In the genomic region with DNA sequence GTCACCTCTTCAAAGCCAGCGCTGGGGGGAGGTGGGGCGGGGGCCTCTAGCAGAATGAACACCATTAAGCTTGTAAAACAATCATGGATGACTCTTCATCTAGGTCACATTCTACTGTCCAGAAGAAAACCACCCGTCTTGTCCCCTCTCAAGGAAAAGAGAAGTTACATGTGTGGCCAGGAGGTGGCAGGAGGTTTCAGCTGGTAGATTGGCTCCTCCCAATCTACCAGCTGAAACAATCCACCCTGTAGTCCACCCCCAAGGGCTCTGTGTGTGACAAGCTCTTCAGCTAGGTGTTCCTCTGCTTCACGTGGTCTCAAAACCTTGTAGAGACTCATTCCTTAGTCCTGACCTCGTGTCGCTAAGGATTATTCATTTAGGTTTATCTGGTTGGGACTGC, we compare ENCODE assay signal across 11 mouse cellular contexts. TPM values are rescaled to one million over a fixed set of nuclear protein-coding genes. Genes with fewer than 3 reads are reported as not detected.
DNase-seq lines count a peak whose midpoint lies in the region; ATAC-seq and TF ChIP-seq lines count a peak whose summit lies in the region.
"Had no signal": no experiment of that assay in that cellular context is flagged by ENCODE, and none has a peak within 500 bp of the region (broad histone marks: within the 10 kb centered on the region; RNA-seq: fewer than 3 reads in every experiment).

No protein-coding gene starts in this region.

- no peak overlapping the region for H3K4me2 ChIP-seq in hindbrain, embryonic 16.5 days (ENCODE audit: low read length)
- no peak overlapping the region for H3K4me2 ChIP-seq in hindbrain, embryonic 12.5 days (replicated peaks)
- no peak overlapping the region for H3K4me2 ChIP-seq in liver, postnatal 0 days (ENCODE audit: low read depth, low read length)
- H3K4me2 ChIP-seq: embryonic facial prominence, embryonic 12.5 days had no signal

- peak; percentile 30; the same call in 1 of the 2 replicates for ATAC-seq in hindbrain, embryonic 16.5 days
- no peak for ATAC-seq in hindbrain, embryonic 12.5 days (ENCODE audit: low FRiP score)
- 0 out of 2 replicates have a peak, but pooled peaks have one; percentile 21 for ATAC-seq in liver, postnatal 0 days

- H3K9ac ChIP-seq in hindbrain, embryonic 16.5 days (ENCODE audit: low read depth, low read length): no peak overlapping the region
- H3K9ac ChIP-seq in hindbrain, embryonic 12.5 days: no peak overlapping the region
- H3K9ac ChIP-seq in liver, postnatal 0 days (replicated peaks): no peak overlapping the region
- H3K9ac ChIP-seq: embryonic facial prominence, embryonic 12.5 days had no signal

- H3K36me3 ChIP-seq in hindbrain, embryonic 16.5 days (ENCODE audit: control insufficient read depth, insufficient read depth, low read length): peaks cover 17% of the 10 kb centered on the region
- H3K36me3 ChIP-seq in hindbrain, embryonic 12.5 days: peaks cover 21% of the 10 kb centered on the region
- peaks cover 12% of the 10 kb centered on the region for H3K36me3 ChIP-seq in liver, postnatal 0 days (replicated peaks; ENCODE audit: insufficient read depth, low read length)

- TF ChIP-seq CTCF in liver, postnatal 0 days (IDR thresholded peaks at IDR 0.05; ENCODE audit: low read depth): peak; percentile 52

- peak; percentile 62 for DNase-seq in testis, postnatal 10 days (ENCODE audit: low spot score)
- no peak for DNase-seq in testis, postnatal 14 days (ENCODE audit: low spot score)
- DNase-seq in c-Kit-positive CD71-positive TER-119-negative erythroid progenitor cells, embryonic 14.5 days (ENCODE audit: low read depth): peak; percentile 24
- DNase-seq in liver, postnatal 0 days: peak; percentile 27
- no peak for DNase-seq in thymus, adult 18-20 months
- no peak for DNase-seq in spleen, adult 12 weeks (ENCODE audit: low spot score)

- H3K27me3 ChIP-seq in hindbrain, embryonic 16.5 days (replicated peaks; ENCODE audit: control insufficient read depth, insufficient read depth, low read length): no peaks in the 10 kb centered on the region
- no peaks in the 10 kb centered on the region for H3K27me3 ChIP-seq in hindbrain, embryonic 12.5 days
- H3K27me3 ChIP-seq in liver, postnatal 0 days (ENCODE audit: insufficient read depth, low read length): no peaks in the 10 kb centered on the region
- H3K27me3 ChIP-seq: embryonic facial prominence, embryonic 12.5 days had no signal

- H3K27ac ChIP-seq in hindbrain, embryonic 16.5 days (ENCODE audit: low read depth, low read length): no peak overlapping the region
- no peak overlapping the region for H3K27ac ChIP-seq in hindbrain, embryonic 12.5 days
- H3K27ac ChIP-seq in liver, postnatal 0 days (ENCODE audit: low read depth): no peak overlapping the region
- H3K27ac ChIP-seq: embryonic facial prominence, embryonic 12.5 days had no signal

- no peaks in the 10 kb centered on the region for H3K9me3 ChIP-seq in hindbrain, embryonic 16.5 days (ENCODE audit: control insufficient read depth, low read length)
- no peaks in the 10 kb centered on the region for H3K9me3 ChIP-seq in hindbrain, embryonic 12.5 days (replicated peaks)
- H3K9me3 ChIP-seq in liver, postnatal 0 days (ENCODE audit: low read length): no peaks in the 10 kb centered on the region
- H3K9me3 ChIP-seq: embryonic facial prominence, embryonic 12.5 days had no signal

- no peaks in the 10 kb centered on the region for H3K4me1 ChIP-seq in hindbrain, embryonic 16.5 days (ENCODE audit: control insufficient read depth, insufficient read depth, low read depth, low read length)
- H3K4me1 ChIP-seq in hindbrain, embryonic 12.5 days: no peaks in the 10 kb centered on the region
- H3K4me1 ChIP-seq in liver, postnatal 0 days (ENCODE audit: insufficient read depth): no peaks in the 10 kb centered on the region
- H3K4me1 ChIP-seq: embryonic facial prominence, embryonic 12.5 days had no signal

- 44% methylated on average over 6 of the region's 6 CpGs for WGBS in hindbrain, embryonic 16.5 days
- 33% methylated on average over 6 of the region's 6 CpGs for WGBS in hindbrain, embryonic 12.5 days
- 26% methylated on average over 6 of the region's 6 CpGs for WGBS in liver, postnatal 0 days (ENCODE audit: insufficient replicate concordance)

- no peak overlapping the region for H3K4me3 ChIP-seq in hindbrain, embryonic 16.5 days (ENCODE audit: low read length)
- H3K4me3 ChIP-seq in hindbrain, embryonic 12.5 days: no peak overlapping the region
- H3K4me3 ChIP-seq in liver, postnatal 0 days (ENCODE audit: low read depth, low read length): no peak overlapping the region
- H3K4me3 ChIP-seq: embryonic facial prominence, embryonic 12.5 days had no signal

- no peak for TF ChIP-seq EP300 in liver, postnatal 0 days (IDR thresholded peaks at IDR 0.05; ENCODE audit: low read depth)

RNA-seq across cellular contexts. Expression of a gene that starts 12.9 kb away (rescaled TPM):
- polyA plus RNA-seq in hindbrain, embryonic 16.5 days (2015; fragmentation: Nextera tagmentation; extraction: Ambion mirVana): 231 and 265 TPM in 2 replicates
- polyA plus RNA-seq in hindbrain, embryonic 12.5 days (2016; fragmentation: Nextera tagmentation; extraction: Ambion mirVana): 185 and 220 TPM in 2 replicates
- 180 and 185 TPM in 2 replicates for polyA plus RNA-seq in liver, postnatal 0 days (2015; fragmentation: Nextera tagmentation; extraction: Ambion mirVana)

RNA-seq across cellular contexts. Expression of a gene that starts 13.0 kb away (rescaled TPM):
- 11.1 and 14.0 TPM in 2 replicates for polyA plus RNA-seq in hindbrain, embryonic 16.5 days (2015; fragmentation: Nextera tagmentation; extraction: Ambion mirVana)
- 19.1 and 21.7 TPM in 2 replicates for polyA plus RNA-seq in hindbrain, embryonic 12.5 days (2016; fragmentation: Nextera tagmentation; extraction: Ambion mirVana)
- 11.3 and 12.9 TPM in 2 replicates for polyA plus RNA-seq in liver, postnatal 0 days (2015; fragmentation: Nextera tagmentation; extraction: Ambion mirVana)

RNA-seq across cellular contexts. Expression of a gene that starts 13.1 kb away (rescaled TPM):
- 0.14 TPM in 1 of 2 replicates, not detected in the other for polyA plus RNA-seq in hindbrain, embryonic 16.5 days (2015; fragmentation: Nextera tagmentation; extraction: Ambion mirVana)
- not detected in 2 replicates for polyA plus RNA-seq in hindbrain, embryonic 12.5 days (2016; fragmentation: Nextera tagmentation; extraction: Ambion mirVana)
- polyA plus RNA-seq in liver, postnatal 0 days (2015; fragmentation: Nextera tagmentation; extraction: Ambion mirVana): not detected in 2 replicates
- polyA plus RNA-seq: embryonic facial prominence, embryonic 12.5 days; liver, adult 2 months; stomach, embryonic 14.5 days had no signal

RNA-seq across cellular contexts. Expression of a gene that starts 31.6 kb away (rescaled TPM):
- polyA plus RNA-seq in hindbrain, embryonic 16.5 days (2015; fragmentation: Nextera tagmentation; extraction: Ambion mirVana): 7.4 and 8.0 TPM in 2 replicates
- 8.8 and 8.9 TPM in 2 replicates for polyA plus RNA-seq in hindbrain, embryonic 12.5 days (2016; fragmentation: Nextera tagmentation; extraction: Ambion mirVana)
- 4.9 and 5.7 TPM in 2 replicates for polyA plus RNA-seq in liver, postnatal 0 days (2015; fragmentation: Nextera tagmentation; extraction: Ambion mirVana)

RNA-seq across cellular contexts. Expression of a gene that starts 36.9 kb away (rescaled TPM):
- polyA plus RNA-seq in hindbrain, embryonic 16.5 days (2015; fragmentation: Nextera tagmentation; extraction: Ambion mirVana): 12.8 and 13.9 TPM in 2 replicates
- polyA plus RNA-seq in hindbrain, embryonic 12.5 days (2016; fragmentation: Nextera tagmentation; extraction: Ambion mirVana): 20.3 and 21.5 TPM in 2 replicates
- 1.0 and 1.1 TPM in 2 replicates for polyA plus RNA-seq in liver, postnatal 0 days (2015; fragmentation: Nextera tagmentation; extraction: Ambion mirVana)

Comparison
In these comparisons a context has a peak if more than half of its experiments do, and no peak if none do; other contexts are left out.
1. DNase-seq: peak in testis, postnatal 10 days (single experiment), c-Kit-positive CD71-positive TER-119-negative erythroid progenitor cells, embryonic 14.5 days (single experiment) and liver, postnatal 0 days (single experiment); none in testis, postnatal 14 days (single experiment), thymus, adult 18-20 months (0 of 2) and spleen, adult 12 weeks (single experiment).